Mouse (Mus musculus): ENCODE measurements around the gene Sec24d. TPM values are rescaled to one million over a fixed set of nuclear protein-coding genes. Genes with fewer than 3 reads are reported as not detected.

Sec24d gene
- polyA plus RNA-seq, 1 experiment from 2014 or later: 13.1 TPM

Other genes with a start within 250 kb of the Sec24d start
- 0.13 and 0.50 TPM in 2 replicates for gene Myoz2, start 232.4 kb upstream of the Sec24d start, polyA plus RNA-seq (2015; fragmentation: Nextera tagmentation; extraction: Ambion mirVana)
- gene Synpo2, start 31.3 kb upstream of the Sec24d start, polyA plus RNA-seq (2015; fragmentation: Nextera tagmentation; extraction: Ambion mirVana): 0.97 and 1.1 TPM in 2 replicates
- 21.6 and 23.3 TPM in 2 replicates for gene Mettl14, start 118.7 kb downstream of the Sec24d start, polyA plus RNA-seq (2015; fragmentation: Nextera tagmentation; extraction: Ambion mirVana)
- gene Prss12, start 179.5 kb downstream of the Sec24d start, polyA plus RNA-seq (2015; fragmentation: Nextera tagmentation; extraction: Ambion mirVana): 22.1 and 22.8 TPM in 2 replicates